Mouse (Mus musculus) naive thymus-derived CD4-positive, alpha-beta T cell, adult 2 months (primary cell): Measurements from ENCODE around the gene Itgb5.

Source experiments
- DNase-seq: peaks from one replicate; pipeline ENCODE4 v3.0.0-alpha.2; 2011; ENCODE audit warnings: low read depth

Gene Itgb5

DNA sequence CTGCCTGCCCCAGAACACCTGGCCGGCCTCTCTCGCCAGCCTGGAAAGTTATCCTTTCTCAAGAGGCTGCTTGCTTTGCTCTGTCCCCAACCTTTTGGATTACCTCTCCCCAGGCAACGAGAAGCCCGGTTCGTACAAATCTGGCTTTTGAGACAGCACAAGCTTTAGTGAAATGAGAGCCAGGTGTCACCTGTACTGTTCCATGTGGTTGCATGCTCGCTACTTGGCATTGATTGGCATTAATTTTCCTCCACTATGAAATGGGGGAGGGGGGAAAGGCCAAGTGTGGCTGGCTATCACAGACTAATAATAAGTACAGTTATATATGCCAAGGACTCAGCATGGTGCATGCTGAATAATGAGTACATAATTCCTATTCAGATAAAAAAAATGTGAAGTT lies 164.9 kb downstream of the Itgb5 start:
- no peak for DNase-seq

GRCm38 (mm10) chr16:33995496-33995895 lies 166.0 kb downstream of the Itgb5 start:
- DNase-seq = no peak

DNA sequence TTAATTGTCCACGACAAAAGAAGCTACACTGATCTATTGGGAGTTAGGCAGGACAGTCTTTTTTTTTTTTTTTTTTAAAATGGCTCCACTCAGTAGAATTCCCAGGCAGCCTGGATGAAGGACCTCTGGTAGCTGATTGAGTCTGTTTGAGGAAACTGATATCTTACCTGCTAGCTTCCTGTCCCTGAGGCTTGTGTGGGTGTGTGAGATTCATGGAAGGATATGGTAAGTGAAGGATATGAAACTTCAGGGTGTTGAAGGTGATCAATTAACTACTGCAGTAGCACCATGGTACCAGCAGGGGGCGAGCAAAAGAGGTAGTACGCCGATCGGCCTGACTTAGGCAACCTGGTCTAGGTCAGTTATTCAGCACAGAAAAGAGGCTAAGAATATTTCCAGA lies 166.6 kb downstream of the Itgb5 start:
- DNase-seq = peak; percentile 80

DNA sequence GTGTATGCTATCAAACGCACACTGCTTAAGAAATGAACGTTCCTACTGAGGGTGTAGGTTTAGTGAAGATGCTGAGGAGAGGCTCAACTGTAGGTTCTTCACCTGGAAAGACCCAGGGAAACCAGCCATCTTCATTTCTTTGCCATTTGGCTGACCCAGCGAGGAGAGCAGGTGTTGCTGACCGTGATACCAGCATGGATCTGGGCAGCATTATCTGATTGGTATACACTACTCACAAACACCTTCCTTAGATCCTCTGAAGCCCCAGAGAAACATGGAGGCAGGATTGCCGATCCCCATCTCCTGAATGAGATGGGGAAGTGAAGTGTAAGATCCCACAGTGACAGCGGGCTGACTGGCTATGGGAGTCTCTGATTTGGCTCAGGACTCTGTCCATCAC lies 168.5 kb downstream of the Itgb5 start:
- no peak for DNase-seq
